Mouse (Mus musculus): ENCODE data around the gene Higd1a.

Gene Higd1a

GRCm38 (mm10) chr9:121838008-121838407, 20.2 kb downstream of the Higd1a start:
- no peak for DNase-seq

DNA sequence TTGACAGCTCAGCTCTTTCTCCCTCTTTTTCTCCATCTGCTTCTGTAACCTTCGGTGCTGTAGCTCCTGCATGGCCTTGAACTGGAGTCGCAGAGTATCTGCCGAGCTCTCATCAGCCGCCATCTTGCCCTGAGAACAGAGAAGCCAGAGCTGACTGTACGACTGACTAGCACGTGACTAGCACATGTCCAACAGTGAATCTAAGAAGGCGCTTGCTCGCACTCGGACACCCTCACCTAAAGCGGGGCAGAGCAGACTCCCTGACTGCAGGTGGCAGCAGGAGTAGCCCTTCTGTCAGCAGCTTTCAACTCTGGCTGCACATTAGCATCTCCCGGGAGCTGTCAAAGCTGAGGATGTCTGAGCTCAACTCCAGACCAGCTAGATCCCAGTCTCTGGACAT, 24.3 kb downstream of the Higd1a start:
- DNase-seq, result no peak

GRCm38 (mm10) chr9:121830956-121831293, 27.2 kb downstream of the Higd1a start:
- peak; percentile 86 for DNase-seq

GRCm38 (mm10) chr9:121830243-121830955, 27.8 kb downstream of the Higd1a start:
- peak; percentile 78 for DNase-seq

DNA sequence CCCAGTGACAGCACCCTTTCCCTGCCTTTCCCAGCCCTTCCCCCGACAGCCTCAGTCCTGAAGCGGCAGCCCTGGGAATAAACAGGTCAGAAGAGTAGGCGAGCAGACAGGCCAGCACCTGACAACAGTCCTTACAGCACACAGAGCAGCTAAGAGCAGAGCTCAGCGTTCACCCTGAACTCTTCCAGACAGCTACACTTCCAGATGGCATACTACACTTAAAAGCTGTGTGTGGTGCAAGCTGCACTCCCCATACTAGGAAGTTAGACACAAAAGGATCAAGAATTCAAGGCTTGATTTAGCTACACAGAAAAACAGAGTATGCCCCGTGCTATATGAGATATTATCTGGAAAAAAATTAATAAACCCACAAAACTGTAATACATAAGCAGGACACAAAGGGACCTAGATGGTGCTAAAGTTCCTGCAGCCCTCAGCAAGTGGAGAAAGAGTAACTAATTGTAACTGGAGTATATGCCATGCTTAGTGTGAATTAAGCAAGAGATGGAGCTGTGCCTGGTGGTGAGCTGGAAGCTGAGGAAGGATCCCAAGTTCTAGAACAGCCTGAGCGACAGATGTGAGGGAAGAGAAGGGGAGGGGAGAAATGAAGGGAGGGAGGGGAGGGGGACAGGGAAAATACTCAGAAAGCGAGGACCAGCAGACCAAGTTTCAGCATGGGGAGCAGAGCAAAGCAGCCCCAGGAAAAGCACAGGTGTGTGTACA, 28.7 kb downstream of the Higd1a start:
- DNase-seq, result no peak

- DNase-seq, result no peak
Measured at GRCm38 (mm10) chr9:121828314-121828713, 29.8 kb downstream of the Higd1a start.

- no peak for DNase-seq
Measured at GRCm38 (mm10) chr9:121826356-121826755, 31.8 kb downstream of the Higd1a start.

DNA sequence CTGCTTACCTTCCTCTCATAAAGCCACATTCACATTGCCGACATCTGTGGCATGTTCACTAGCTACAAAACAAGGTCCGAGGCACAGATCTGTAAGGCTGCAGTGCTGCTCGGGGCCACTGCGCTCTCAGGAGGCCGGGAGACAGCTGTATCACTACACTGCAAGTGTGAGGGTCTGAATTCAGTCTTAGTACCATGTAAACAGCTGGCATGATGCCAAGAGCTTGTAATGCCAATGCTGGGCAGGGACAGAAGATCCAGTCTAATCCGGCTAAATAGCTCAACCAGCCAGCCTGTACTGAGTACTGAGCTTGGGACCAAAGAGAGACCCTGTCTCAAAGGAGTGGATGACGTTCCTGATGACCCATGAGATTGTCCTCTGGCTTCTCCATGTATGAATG, 34.2 kb downstream of the Higd1a start:
- no peak for DNase-seq

DNA sequence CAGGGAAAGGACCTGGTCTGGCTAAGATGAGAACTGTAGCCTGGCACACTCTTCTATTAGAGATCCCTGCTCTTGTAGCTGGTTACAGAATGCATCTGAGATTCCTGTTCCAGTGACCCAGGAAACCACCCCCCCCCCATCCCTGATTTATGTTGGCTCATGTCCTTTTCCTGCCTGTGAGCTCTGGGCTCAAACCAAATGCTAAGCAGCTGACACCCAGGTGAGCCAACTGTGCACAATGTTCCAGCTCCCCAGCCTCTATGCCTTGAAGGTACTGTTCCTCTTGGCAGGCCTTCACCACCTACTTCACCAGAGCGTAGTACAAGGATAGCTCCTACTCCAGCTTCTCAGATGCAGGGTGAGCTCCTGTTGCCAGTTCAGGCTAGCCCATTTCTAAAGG, 35.1 kb downstream of the Higd1a start:
- DNase-seq, result no peak

DNA sequence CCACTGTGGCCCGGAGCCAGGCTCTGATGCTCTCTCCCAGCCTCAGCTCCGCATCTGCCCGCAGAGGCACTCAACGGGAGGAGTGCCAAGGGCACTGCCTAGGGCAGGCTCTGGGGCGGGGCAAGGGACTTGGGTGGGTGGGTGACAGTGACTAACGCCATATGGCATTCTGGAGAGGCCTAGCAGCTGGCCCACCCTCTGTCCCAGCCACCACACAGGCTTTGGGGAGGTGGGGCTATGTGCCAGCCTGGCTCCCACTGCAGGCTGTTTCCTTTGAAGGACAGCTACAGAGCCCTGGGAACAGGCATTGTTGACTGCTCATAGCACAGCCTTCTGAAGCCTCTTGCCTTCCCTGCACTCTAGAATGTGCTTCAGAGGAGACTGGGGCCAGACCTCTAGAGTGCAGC, 35.6 kb downstream of the Higd1a start:
- DNase-seq, result no peak

DNA sequence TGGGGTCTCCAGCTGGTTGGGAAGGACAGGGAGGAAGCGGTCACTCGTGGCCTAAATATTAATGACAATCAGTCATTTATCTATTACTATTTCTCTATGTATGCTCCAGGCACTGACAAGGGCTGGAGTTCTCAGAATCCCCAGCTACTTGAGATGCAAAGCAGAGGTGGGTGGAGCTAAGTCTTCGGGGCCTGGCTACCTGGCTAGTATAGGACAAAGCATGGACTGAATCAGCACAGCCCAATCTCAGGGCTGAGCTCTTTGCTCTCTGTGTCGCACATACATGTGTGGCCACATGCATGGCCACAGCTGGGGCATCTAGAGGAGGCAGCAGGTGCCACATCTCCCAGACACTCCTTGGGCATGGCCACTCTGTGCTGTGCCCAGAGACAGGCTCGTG, 37.4 kb downstream of the Higd1a start:
- no peak for DNase-seq

- no peak for DNase-seq
Measured at GRCm38 (mm10) chr9:121819771-121820471, 38.2 kb downstream of the Higd1a start.

- no peak for DNase-seq
Measured at GRCm38 (mm10) chr9:121819073-121819770, 38.9 kb downstream of the Higd1a start.

DNA sequence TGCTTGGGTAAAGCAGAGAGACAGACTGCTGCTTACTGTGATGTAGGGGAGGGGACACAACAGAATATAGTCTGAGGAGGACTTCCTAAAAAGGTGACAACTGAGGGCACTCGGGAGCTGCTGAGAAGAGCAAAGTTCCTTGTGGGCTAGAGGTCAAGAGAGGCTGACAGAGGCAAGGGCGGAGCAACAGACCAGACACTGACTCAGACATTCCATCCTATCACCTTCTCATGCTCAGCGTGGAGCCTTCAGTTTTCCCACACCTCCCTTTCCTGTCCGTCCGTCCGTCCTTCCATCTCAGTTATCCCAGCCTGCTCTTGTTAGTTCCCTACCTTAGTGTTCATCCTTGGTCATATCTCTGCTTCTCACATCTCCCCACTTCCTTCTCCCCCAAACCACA, 43.0 kb downstream of the Higd1a start:
- no peak for DNase-seq

GRCm38 (mm10) chr9:121810081-121810821, 47.9 kb downstream of the Higd1a start:
- no peak for DNase-seq

DNA sequence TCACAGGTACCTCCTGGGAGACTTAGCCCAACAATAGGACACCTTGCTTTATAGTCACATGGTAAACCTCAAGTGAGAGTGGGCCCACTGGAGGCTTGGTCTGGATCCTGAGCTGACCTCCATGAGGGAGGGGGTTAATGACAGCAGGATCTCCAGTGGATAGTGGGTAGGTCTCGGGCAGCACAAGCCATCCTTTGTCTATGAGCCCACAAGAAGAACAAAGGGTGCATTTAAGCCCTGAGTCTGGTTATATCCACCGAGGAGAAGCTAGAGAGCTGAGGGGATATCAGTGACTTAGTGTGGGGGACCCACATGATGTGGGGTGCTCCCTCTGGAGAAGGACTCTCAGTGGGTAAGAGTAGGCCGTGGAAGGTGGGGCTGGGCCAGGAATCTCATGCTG, 49.7 kb downstream of the Higd1a start:
- no peak for DNase-seq

DNA sequence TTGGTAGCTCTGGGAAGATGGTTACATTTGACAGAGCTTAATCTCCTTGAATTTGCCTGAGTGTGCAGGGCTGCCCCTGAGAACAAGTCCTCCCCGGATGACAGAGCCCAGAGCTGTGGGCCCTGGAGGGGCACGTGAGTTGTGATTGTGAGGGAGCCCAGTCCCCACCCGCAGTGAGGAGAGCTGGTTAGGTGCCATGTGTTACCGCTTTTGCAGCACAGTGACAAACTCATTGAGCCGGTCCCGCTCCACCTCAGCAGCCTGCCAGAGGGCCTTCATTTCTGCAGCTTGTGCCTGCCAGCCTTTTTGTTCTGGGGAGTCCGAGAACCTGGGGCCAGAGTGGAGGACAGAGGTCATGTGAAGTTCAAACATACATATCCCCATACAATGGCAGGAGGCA, 50.2 kb downstream of the Higd1a start:
- DNase-seq, result no peak

GRCm38 (mm10) chr9:121807546-121807945, 50.6 kb downstream of the Higd1a start:
- DNase-seq, result no peak

DNA sequence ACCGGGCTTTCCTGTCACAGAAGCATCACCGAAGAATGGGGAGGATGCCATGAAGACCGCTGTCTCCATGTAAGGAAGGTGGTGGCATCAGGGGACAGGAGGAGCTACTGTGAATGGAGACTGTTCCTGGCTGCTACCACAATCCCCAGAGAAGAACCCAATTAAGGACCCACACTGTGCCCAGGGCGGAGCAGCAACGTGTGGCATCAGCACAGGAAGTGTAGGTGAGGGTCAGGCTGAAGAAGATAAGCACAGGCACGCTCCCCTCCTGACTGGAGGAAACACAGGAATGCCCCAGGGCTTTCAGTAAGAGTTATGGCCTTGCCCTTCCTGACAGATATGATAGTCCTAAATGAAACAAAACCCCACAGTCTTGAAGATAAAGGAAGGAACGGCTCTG, 55.4 kb downstream of the Higd1a start:
- DNase-seq, result no peak

GRCm38 (mm10) chr9:121798887-121799520, 59.2 kb downstream of the Higd1a start:
- DNase-seq, result no peak

All from thymus, postnatal 4 days (tissue).